Mouse (Mus musculus) adipose tissue, adult 10 weeks (tissue): ENCODE results near the gene Krtap29-1. TPM values are rescaled to one million over a fixed set of nuclear protein-coding genes. Genes with fewer than 3 reads are reported as not detected.

Source experiments
- polyA plus RNA-seq: library from polyadenylated mRNA; stranded (reverse); fragments of 350-450 nt; fragmentation: Illumina TruSeq; extraction: RNeasy Lipid Tissue Mini Kit (QIAGEN cat#74804); gene quantifications from one replicate; pipeline ENCODE4 v1.2.3, GENCODE M21; 2014; ENCODE audit warnings: low read depth, low replicate concordance

Krtap29-1 gene
- not detected for polyA plus RNA-seq

DNA sequence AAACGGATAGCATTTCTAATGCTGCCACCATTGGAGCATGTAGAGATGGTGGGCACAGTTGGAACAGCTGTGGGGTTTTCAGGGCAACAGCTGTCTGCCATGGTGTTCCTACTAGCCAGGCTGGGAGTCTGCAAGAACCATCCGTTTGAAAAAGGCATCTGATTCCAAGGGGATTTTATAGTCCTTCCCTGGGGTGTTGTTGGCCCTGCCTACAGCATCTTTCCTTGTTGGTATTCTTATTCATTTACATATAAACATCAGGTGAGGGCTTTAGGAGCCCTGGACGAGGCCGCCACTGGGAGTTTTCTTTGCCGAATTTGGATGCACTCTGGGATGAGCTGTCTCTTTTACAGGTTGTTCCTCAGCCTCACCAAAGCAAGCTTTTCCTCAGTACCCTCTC lies at the start of gene Krtap29-1:
Gene Krtap29-1, minus strand, starts transcription at position 101 of the 400 bp plus-strand sequence.

DNA sequence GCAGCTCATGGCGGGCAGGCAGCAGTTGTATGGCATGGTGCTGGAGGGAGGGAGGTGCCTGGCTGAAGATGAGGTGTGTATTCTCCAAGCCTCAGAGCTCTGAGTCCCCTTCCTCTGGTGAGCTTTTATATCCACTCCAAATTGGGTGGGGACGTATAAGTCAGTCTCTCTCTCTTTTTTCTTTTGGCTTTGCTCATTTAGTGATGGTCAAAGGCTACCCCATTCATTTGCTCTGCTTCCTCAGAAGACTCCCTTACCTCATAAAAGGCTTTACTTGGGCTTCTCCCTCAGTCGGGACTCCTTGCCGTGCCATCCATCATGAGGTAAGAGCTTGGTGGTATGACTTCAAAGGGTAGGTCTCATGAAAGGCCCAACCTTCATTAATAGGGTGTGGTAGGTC lies 37.3 kb upstream of the Krtap29-1 start, which contains the start of gene Krt33a:
Gene Krt33a, minus strand, starts transcription at position 101 of the 400 bp plus-strand sequence.

DNA sequence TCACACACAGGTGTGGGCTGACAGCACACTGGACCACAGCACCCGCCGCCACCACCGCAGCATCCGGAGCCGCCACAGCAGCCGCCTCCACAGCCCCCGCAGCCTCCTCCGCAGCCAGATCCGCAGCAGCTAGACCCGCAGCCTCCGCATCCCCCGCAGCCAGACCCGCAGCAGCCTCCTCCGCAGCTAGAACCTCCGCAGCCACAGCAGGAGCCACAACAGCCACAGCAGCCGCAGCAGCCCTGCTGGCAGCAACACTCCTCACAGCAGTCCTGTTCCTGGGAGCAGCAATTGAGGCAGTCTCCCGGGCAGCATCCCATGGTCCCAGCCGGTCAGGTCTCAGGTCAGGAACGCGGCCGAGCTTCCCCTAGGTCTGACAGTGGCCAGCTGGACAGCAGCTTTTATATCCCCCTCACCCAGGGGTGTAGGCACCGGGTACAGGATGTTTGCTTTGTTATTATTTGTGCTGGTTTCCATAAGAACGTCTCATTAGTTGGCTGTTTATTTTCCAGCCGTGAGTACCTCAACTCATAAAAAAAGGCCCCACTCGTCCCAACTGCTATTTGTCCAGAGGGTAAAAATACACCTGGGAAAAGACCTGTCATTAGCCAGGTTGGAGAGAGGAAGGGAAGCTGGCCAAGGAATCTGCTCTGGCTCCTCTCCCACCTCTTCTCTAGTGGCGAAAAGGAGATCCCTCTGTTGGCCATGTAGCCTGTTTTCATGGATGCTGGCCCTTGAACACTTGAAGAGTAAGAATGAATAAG lies 14.9 kb upstream of the Krtap29-1 start, which contains the start of gene Krtap17-1:
Gene Krtap17-1, minus strand, starts transcription at position 375 of the 764 bp plus-strand sequence.

DNA sequence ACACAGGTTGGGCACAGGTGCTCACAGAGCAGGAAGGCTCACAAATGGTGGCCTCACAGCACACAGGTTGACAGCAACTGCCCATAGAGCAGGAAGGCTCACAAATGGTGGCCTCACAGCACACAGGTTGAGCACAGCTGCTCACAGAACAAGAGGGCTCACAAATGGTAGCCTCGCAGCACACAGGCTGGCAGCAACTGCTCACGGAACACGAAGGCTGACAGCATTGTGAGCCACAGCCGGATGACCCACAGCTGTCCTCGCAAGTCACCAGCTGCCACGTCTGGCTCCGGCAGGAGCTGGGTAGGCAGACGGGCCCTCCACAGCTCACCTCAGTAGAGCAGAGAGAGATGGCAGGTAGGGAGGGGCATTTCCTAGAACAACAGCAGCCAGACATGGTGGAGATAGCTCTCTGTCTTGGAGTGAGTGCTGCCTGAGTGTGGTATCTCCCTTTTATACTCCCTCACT lies 7.4 kb upstream of the Krtap29-1 start, which contains the start of gene Krtap16-1:
Gene Krtap16-1, minus strand, starts transcription at position 418 of the 468 bp plus-strand sequence.

DNA sequence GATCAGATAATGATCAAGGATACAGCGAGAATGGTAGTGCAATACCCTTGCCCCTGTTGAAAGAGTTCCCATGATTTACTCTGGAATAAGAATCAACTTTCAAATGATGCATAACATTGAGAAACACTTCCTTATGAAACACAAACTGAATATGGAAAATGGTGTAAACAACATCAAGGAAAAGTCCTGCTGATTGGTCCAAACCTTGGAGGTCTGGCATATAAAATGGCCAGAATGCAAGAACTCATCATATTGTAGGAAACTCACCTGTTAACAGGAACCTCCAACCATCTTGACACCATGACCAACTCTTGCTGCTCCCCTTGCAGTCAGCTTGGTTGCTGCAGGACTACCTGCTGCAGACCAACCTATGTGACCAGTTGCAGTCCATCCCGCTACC lies 30.7 kb downstream of the Krtap29-1 start, which contains the start of gene Krtap9-5:
Gene Krtap9-5, plus strand, starts transcription at position 301 of the 400 bp plus-strand sequence.

DNA sequence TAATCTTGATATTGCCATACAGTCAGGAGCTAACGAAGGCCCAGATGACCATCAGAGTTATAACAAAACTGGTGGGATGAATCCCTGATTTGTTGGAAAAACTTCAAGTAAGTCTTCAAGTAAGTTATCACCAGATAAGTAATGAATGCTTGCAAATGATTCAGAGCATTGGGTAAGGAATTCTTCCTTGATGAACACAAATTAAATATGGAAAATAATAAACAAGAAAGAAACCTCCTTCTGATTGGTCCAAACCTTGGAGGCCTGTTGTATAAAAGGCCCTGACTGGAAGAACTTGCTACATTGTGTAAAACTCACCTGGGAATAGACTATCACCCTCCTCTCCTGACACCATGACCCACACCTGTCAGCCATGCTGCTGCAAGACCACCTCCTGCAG lies 42.9 kb downstream of the Krtap29-1 start, which contains the start of gene Krtap31-2:
Gene Krtap31-2, plus strand, starts transcription at position 301 of the 400 bp plus-strand sequence.

Other genes with a start within 250 kb of the Krtap29-1 start
- gene Gm14180, start 244.8 kb downstream of the Krtap29-1 start, polyA plus RNA-seq, result not detected
- gene Gm11595, start 206.1 kb downstream of the Krtap29-1 start, polyA plus RNA-seq, result not detected
- not detected for gene Krtap4-8, start 198.3 kb downstream of the Krtap29-1 start, polyA plus RNA-seq
- gene Krtap4-9, start 193.9 kb downstream of the Krtap29-1 start, polyA plus RNA-seq, result not detected
- gene Gm11596, start 185.6 kb downstream of the Krtap29-1 start, polyA plus RNA-seq, result not detected
- gene Gm11569, start 180.1 kb downstream of the Krtap29-1 start, polyA plus RNA-seq, result not detected
- gene Gm11554, start 174.6 kb downstream of the Krtap29-1 start, polyA plus RNA-seq, result not detected
- gene Krtap4-13, start 169.2 kb downstream of the Krtap29-1 start, polyA plus RNA-seq, result not detected
- gene Gm11564, start 163.4 kb downstream of the Krtap29-1 start, polyA plus RNA-seq, result not detected
- not detected for gene 2300003K06Rik, start 141.0 kb downstream of the Krtap29-1 start, polyA plus RNA-seq
- gene Krtap4-16, start 127.4 kb downstream of the Krtap29-1 start, polyA plus RNA-seq, result not detected
- gene Gm11568, start 121.1 kb downstream of the Krtap29-1 start, polyA plus RNA-seq, result not detected
- gene Gm11559, start 114.6 kb downstream of the Krtap29-1 start, polyA plus RNA-seq, result not detected
- not detected for gene Krtap9-1, start 105.7 kb downstream of the Krtap29-1 start, polyA plus RNA-seq
- not detected for gene Gm11567, start 99.9 kb downstream of the Krtap29-1 start, polyA plus RNA-seq
- gene Krtap31-1, start 71.1 kb downstream of the Krtap29-1 start, polyA plus RNA-seq, result not detected
- gene Gm11565, start 64.3 kb downstream of the Krtap29-1 start, polyA plus RNA-seq, result not detected
- gene Krtap31-2, start 42.8 kb downstream of the Krtap29-1 start, polyA plus RNA-seq, result not detected
- not detected for gene Krtap9-5, start 30.6 kb downstream of the Krtap29-1 start, polyA plus RNA-seq
- not detected for gene Krtap16-1, start 7.5 kb upstream of the Krtap29-1 start, polyA plus RNA-seq
- gene Krtap17-1, start 14.9 kb upstream of the Krtap29-1 start, polyA plus RNA-seq, result not detected
- not detected for gene Krt33a, start 37.2 kb upstream of the Krtap29-1 start, polyA plus RNA-seq
- not detected for gene Krt33b, start 50.8 kb upstream of the Krtap29-1 start, polyA plus RNA-seq
- gene Krt34, start 62.5 kb upstream of the Krtap29-1 start, polyA plus RNA-seq, result not detected
- gene Krt31, start 71.5 kb upstream of the Krtap29-1 start, polyA plus RNA-seq, result not detected
- 0.31 TPM for gene Krt32, start 109.2 kb upstream of the Krtap29-1 start, polyA plus RNA-seq
- not detected for gene Krt35, start 117.2 kb upstream of the Krtap29-1 start, polyA plus RNA-seq
- 0.48 TPM for gene Krt36, start 126.6 kb upstream of the Krtap29-1 start, polyA plus RNA-seq
- gene Krt13, start 142.5 kb upstream of the Krtap29-1 start, polyA plus RNA-seq, result not detected
- gene Krt15, start 156.9 kb upstream of the Krtap29-1 start, polyA plus RNA-seq, result 10.5 TPM
- gene Krt19, start 169.6 kb upstream of the Krtap29-1 start, polyA plus RNA-seq, result 152 TPM
- gene Krt9, start 214.2 kb upstream of the Krtap29-1 start, polyA plus RNA-seq, result not detected
- 34.6 TPM for gene Krt14, start 228.5 kb upstream of the Krtap29-1 start, polyA plus RNA-seq